Mouse (Mus musculus): ENCODE results near the gene Zmiz1.

DNA sequence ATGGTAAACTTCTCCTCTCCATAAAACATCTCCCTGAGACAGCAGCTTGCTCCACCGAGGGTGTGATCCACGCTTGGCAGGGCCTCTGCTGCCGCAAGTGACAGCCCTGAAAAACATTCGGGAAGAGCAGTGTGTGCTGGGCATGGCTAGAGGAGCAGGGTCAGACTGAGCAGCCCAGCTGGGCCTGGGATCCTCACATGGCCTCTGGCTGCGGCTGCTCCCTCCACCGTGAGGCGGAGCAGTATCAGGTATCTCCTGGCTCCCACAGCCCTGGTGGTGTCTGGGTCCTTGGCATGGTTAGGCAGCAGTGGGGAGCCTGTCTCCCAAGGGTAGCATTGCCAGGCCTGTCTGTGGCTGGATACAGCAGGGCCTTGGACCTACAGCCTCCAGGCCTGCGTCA, 38.6 kb downstream of the Zmiz1 start:
- TF ChIP-seq CTCF (IDR thresholded peaks at IDR 0.05; ENCODE audit: low read depth) (no peak), EP300 (IDR thresholded peaks at IDR 0.05; ENCODE audit: low read depth) (no peak)
